Mouse (Mus musculus): ENCODE results near the gene Pbxip1.

GRCm38 (mm10) chr3:89425876-89426275 lies 10.6 kb upstream of the Pbxip1 start:
- TF ChIP-seq CTCF (IDR thresholded peaks at IDR 0.05; ENCODE audit: low read depth, low read length) (no peak), POLR2A (IDR thresholded peaks at IDR 0.05; ENCODE audit: borderline replicate concordance, low read depth, low read length) (no peak)

Data from bone marrow macrophage, adult 2 months (primary cell).